8 mouse cellular contexts compared by ENCODE assay signal in the genomic region with DNA sequence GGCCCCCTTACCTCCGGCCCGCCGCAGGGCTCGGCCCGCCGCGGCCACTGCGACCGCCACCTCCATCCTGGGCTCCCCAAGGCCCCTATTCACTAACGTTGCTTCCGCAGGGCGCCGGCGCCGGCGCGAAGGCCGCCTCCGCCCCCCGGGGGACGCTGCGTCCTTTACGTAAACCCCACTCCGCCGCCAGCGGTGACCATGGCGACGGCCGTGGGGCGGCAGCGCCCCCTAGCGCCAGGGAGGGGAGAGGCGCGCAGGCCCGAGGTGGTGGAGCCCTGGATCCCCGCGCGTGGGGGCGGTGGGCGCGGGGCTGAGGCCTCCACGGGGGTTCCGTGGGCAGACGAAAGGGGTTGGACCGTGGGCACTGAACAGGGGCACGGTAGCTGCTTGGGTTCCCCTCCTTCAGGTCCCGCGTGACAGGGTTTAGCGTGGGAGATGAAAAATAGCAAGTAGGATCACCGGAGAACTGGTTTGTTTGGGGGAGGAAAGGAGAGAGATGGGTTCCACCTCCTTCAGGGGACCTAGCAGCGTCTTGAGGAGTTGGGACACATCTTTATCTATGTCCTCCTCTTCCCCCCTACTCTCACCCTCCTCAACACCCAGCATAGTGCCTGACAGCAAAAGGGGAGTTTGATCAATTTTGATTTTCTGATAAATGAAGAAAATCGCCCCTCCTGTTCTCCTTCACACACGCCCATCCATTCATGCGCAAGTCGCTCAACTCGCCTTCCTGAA. TPM values are rescaled to one million over a fixed set of nuclear protein-coding genes. Genes with fewer than 3 reads are reported as not detected.
DNase-seq lines count a peak whose midpoint lies in the region; ATAC-seq and TF ChIP-seq lines count a peak whose summit lies in the region.

A gene (minus strand): TSS at position 68 of the 735 bp plus-strand sequence.

- DNase-seq in MEL (ENCODE audit: low read depth, low spot score) = no peak
- DNase-seq in heart, postnatal 36 days = peak; percentile 88 to 91
- peak; percentile 94 to 95 for DNase-seq in layer of hippocampus, postnatal 10 days (ENCODE audit: low spot score in 2 of 2)
- DNase-seq in lung, postnatal 14 days = peak; percentile 84
- peak; percentile 85 for DNase-seq in ovary, postnatal 36 days (ENCODE audit: low spot score)
- peak; percentile 65 for DNase-seq in thymus, postnatal 25 days

- TF ChIP-seq CTCF in MEL (IDR thresholded peaks at IDR 0.05 in 2 of 3, conservative IDR thresholded peaks at IDR 0.05 in 1 of 3; ENCODE audit: control insufficient read depth in 1 of 3, insufficient read depth in 1 of 3, low read depth in 2 of 3, low read length in 3 of 3, poor library complexity in 1 of 3, severe bottlenecking in 1 of 3) = peak in 2 of 3 experiments; percentile 21 to 47; a peak in 3 of 6 replicates

- H3K4me3 ChIP-seq in MEL (ENCODE audit: control insufficient read depth in 1 of 2, insufficient read depth in 1 of 2, low read depth in 2 of 2, low read length in 2 of 2) = no peak within 1 kb of the TSS
- H3K4me3 ChIP-seq in forebrain, embryonic 16.5 days (replicated peaks; ENCODE audit: low read length) = peak within 1 kb of the TSS; percentile 82

- no peak for TF ChIP-seq POLR2A in MEL (IDR thresholded peaks at IDR 0.05; ENCODE audit: control insufficient read depth in 1 of 2, insufficient read depth in 1 of 2, low read depth in 1 of 2, low read length in 2 of 2, poor library complexity in 1 of 2)

- H3K79me2 ChIP-seq in MEL (ENCODE audit: control insufficient read depth, insufficient read depth, low read length, poor library complexity) = no peaks in the 10 kb centered on the region

- no peak within 1 kb of the TSS for H3K27ac ChIP-seq in MEL (ENCODE audit: control insufficient read depth, low read depth, low read length)
- H3K27ac ChIP-seq in forebrain, embryonic 16.5 days (ENCODE audit: low read length) = no peak within 1 kb of the TSS

- H3K9ac ChIP-seq in MEL (ENCODE audit: control insufficient read depth, low read depth, low read length, poor library complexity, severe bottlenecking) = no peak within 1 kb of the TSS
- H3K9ac ChIP-seq in forebrain, embryonic 16.5 days (replicated peaks; ENCODE audit: low read depth, low read length) = peak within 1 kb of the TSS; percentile 91

- no peak for TF ChIP-seq RAD21 in MEL (IDR thresholded peaks at IDR 0.05; ENCODE audit: low read depth, low read length)

- peak within 1 kb of the TSS; percentile 86 for H3K4me2 ChIP-seq in forebrain, embryonic 16.5 days (ENCODE audit: low read length)

- peak; percentile 77 for ATAC-seq in cerebellum, adult (ENCODE audit: insufficient number of reproducible peaks, low FRiP score, low TSS enrichment)
- peak; percentile 88 for ATAC-seq in forebrain, embryonic 16.5 days

- no peak for TF ChIP-seq EP300 in MEL (IDR thresholded peaks at IDR 0.05; ENCODE audit: low read depth in 1 of 2, low read length in 2 of 2)

- WGBS in forebrain, embryonic 16.5 days = 7% methylated on average over 52 of the region's 56 CpGs

- H3K4me1 ChIP-seq in MEL (ENCODE audit: control insufficient read depth in 1 of 2, insufficient read depth in 2 of 2, low read length in 2 of 2) = no peaks in the 10 kb centered on the region
- H3K4me1 ChIP-seq in forebrain, embryonic 16.5 days (replicated peaks; ENCODE audit: control insufficient read depth, insufficient read depth, low read length) = peaks cover 22% of the 10 kb centered on the region

- no peaks in the 10 kb centered on the region for H3K9me3 ChIP-seq in MEL (replicated peaks; ENCODE audit: insufficient read depth, low read length)
- no peaks in the 10 kb centered on the region for H3K9me3 ChIP-seq in forebrain, embryonic 16.5 days (ENCODE audit: control insufficient read depth, low read length)

- intact Hi-C loops in heart, postnatal 36 days (cut with DNase I) = loop anchor here (1.0 kb wide), 2 partner anchors 39 to 47 kb away; no protein-coding TSS in a partner anchor

- H3K27me3 ChIP-seq in MEL (ENCODE audit: control insufficient read depth in 1 of 2, insufficient read depth in 2 of 2, low read length in 2 of 2) = no peaks in the 10 kb centered on the region; a peak in 1 of 4 replicates
- no peaks in the 10 kb centered on the region for H3K27me3 ChIP-seq in forebrain, embryonic 16.5 days (replicated peaks; ENCODE audit: control insufficient read depth, insufficient read depth, low read length)

- no peaks in the 10 kb centered on the region for H3K36me3 ChIP-seq in MEL (ENCODE audit: control insufficient read depth in 1 of 2, insufficient read depth in 2 of 2, low read length in 2 of 2)
- H3K36me3 ChIP-seq in forebrain, embryonic 16.5 days (ENCODE audit: control insufficient read depth, insufficient read depth) = no peaks in the 10 kb centered on the region

TF ChIP-seq in MEL, 35 proteins besides CTCF, POLR2A, EP300 and RAD21:
- TF ChIP-seq E2F4 (IDR thresholded peaks at IDR 0.05; ENCODE audit: borderline replicate concordance, low read depth, low read length) (no peak), CHD2 (IDR thresholded peaks at IDR 0.05; ENCODE audit: low read length) (no peak), ZC3H11A (IDR thresholded peaks at IDR 0.05; ENCODE audit: low read depth, low read length) (no peak), MAZ (IDR thresholded peaks at IDR 0.05; ENCODE audit: low read depth, low read length) (no peak), TCF12 (IDR thresholded peaks at IDR 0.05; ENCODE audit: low read depth, low read length) (no peak), USF1 (IDR thresholded peaks at IDR 0.05; ENCODE audit: low read depth, low read length) (no peak), JUND (IDR thresholded peaks at IDR 0.05; ENCODE audit: low read depth, low read length) (no peak), MXI1 (IDR thresholded peaks at IDR 0.05; ENCODE audit: low read depth, low read length) (no peak), MYB (IDR thresholded peaks at IDR 0.05; ENCODE audit: low read depth, low read length) (no peak), CHD1 (IDR thresholded peaks at IDR 0.05; ENCODE audit: low read depth, low read length) (no peak), RCOR1 (IDR thresholded peaks at IDR 0.05; ENCODE audit: low read depth, low read length) (no peak), NELFE (IDR thresholded peaks at IDR 0.05; ENCODE audit: low read depth, low read length) (no peak), MAX (IDR thresholded peaks at IDR 0.05; ENCODE audit: low read length) (no peak), NRF1 (IDR thresholded peaks at IDR 0.05; ENCODE audit: insufficient read depth, low read depth, low read length, poor library complexity, severe bottlenecking) (no peak), MEF2A (IDR thresholded peaks at IDR 0.05; ENCODE audit: extremely low read depth, insufficient replicate concordance, low read depth, low read length, poor library complexity, severe bottlenecking) (no peak)

RNA-seq across cellular contexts. Expression of the gene that starts here (rescaled TPM):
- total RNA-seq in MEL (2012; rRNA removed) = not detected in 2 replicates
- polyA plus RNA-seq in MEL (2012; ENCODE audit: insufficient read depth in 1 of 2, insufficient read length in 2 of 2, low read depth in 1 of 2, low replicate concordance in 2 of 2, missing spikeins in 1 of 2) = not detected
- 8.1 and 8.4 TPM in 2 replicates for polyA plus RNA-seq in forebrain, embryonic 16.5 days (2015; fragmentation: Nextera tagmentation; extraction: Ambion mirVana)
- 1 to 10 TPM; 2.7 TPM for total RNA-seq in heart, postnatal 36 days (2021)
- 100 to 1,000 TPM; 102 TPM for total RNA-seq in layer of hippocampus, postnatal 10 days (2021)

Comparison
In these comparisons a context has a peak if more than half of its experiments do, and no peak if none do; other contexts are left out.
1. RNA of the gene that starts here (total RNA-seq): 102 TPM in layer of hippocampus, postnatal 10 days; 2.7 TPM in heart, postnatal 36 days and not detected in MEL; every median in the first group is over 10 times any median in the second.